Mouse (Mus musculus): Measurements from ENCODE around the gene Lamtor2. TPM values are rescaled to one million over a fixed set of nuclear protein-coding genes. Genes with fewer than 3 reads are reported as not detected.

The Lamtor2 gene
- polyA plus RNA-seq, 1 experiment, result 122 TPM

GRCm38 (mm10) chr3:88510421-88511289, 42.2 kb downstream of the Lamtor2 start:
- DNase-seq (ENCODE audit: low read depth), result no peak
- no peak for TF ChIP-seq POLR2A (IDR thresholded peaks at IDR 0.05; ENCODE audit: borderline replicate concordance, extremely low read depth, insufficient read depth, insufficient read length, poor library complexity, severe bottlenecking)
- TF ChIP-seq CTCF (IDR thresholded peaks at IDR 0.05; ENCODE audit: borderline replicate concordance, extremely low read depth, insufficient read depth, insufficient read length), result no peak

- TF ChIP-seq CTCF (IDR thresholded peaks at IDR 0.05; ENCODE audit: borderline replicate concordance, extremely low read depth, insufficient read depth, insufficient read length), result peak; percentile 45
- peak; percentile 20; the same call in 1 of the 2 replicates for TF ChIP-seq POLR2A (IDR thresholded peaks at IDR 0.05; ENCODE audit: borderline replicate concordance, extremely low read depth, insufficient read depth, insufficient read length, poor library complexity, severe bottlenecking)
- DNase-seq (ENCODE audit: low read depth), result peak; percentile 97
These were observed 43.0 kb downstream of the Lamtor2 start, which contains the start of gene Lmna for GRCm38 (mm10) chr3:88509692-88510420. TSS of gene Lmna (minus strand) at chr3:88509956.

- TF ChIP-seq POLR2A (IDR thresholded peaks at IDR 0.05; ENCODE audit: borderline replicate concordance, extremely low read depth, insufficient read depth, insufficient read length, poor library complexity, severe bottlenecking) (no peak), CTCF (IDR thresholded peaks at IDR 0.05; ENCODE audit: borderline replicate concordance, extremely low read depth, insufficient read depth, insufficient read length) (no peak)
- DNase-seq (ENCODE audit: low read depth), result peak; percentile 14
These were observed 43.6 kb downstream of the Lamtor2 start for GRCm38 (mm10) chr3:88509250-88509649.

GRCm38 (mm10) chr3:88505765-88506164, 47.1 kb downstream of the Lamtor2 start:
- no peak for DNase-seq (ENCODE audit: low read depth)
- no peak for TF ChIP-seq CTCF (IDR thresholded peaks at IDR 0.05; ENCODE audit: borderline replicate concordance, extremely low read depth, insufficient read depth, insufficient read length)
- TF ChIP-seq POLR2A (IDR thresholded peaks at IDR 0.05; ENCODE audit: borderline replicate concordance, extremely low read depth, insufficient read depth, insufficient read length, poor library complexity, severe bottlenecking), result no peak

GRCm38 (mm10) chr3:88505081-88505480, 47.8 kb downstream of the Lamtor2 start:
- DNase-seq (ENCODE audit: low read depth), result no peak
- no peak for TF ChIP-seq CTCF (IDR thresholded peaks at IDR 0.05; ENCODE audit: borderline replicate concordance, extremely low read depth, insufficient read depth, insufficient read length)
- TF ChIP-seq POLR2A (IDR thresholded peaks at IDR 0.05; ENCODE audit: borderline replicate concordance, extremely low read depth, insufficient read depth, insufficient read length, poor library complexity, severe bottlenecking), result no peak

- DNase-seq (ENCODE audit: low read depth), result no peak
- TF ChIP-seq POLR2A (IDR thresholded peaks at IDR 0.05; ENCODE audit: borderline replicate concordance, extremely low read depth, insufficient read depth, insufficient read length, poor library complexity, severe bottlenecking), result no peak
These were observed 48.8 kb downstream of the Lamtor2 start for GRCm38 (mm10) chr3:88503881-88504746.

GRCm38 (mm10) chr3:88503505-88503863, 49.4 kb downstream of the Lamtor2 start:
- no peak for DNase-seq (ENCODE audit: low read depth)
- TF ChIP-seq POLR2A (IDR thresholded peaks at IDR 0.05; ENCODE audit: borderline replicate concordance, extremely low read depth, insufficient read depth, insufficient read length, poor library complexity, severe bottlenecking) (no peak), CTCF (IDR thresholded peaks at IDR 0.05; ENCODE audit: borderline replicate concordance, extremely low read depth, insufficient read depth, insufficient read length) (no peak)

GRCm38 (mm10) chr3:88502641-88503504, 50.0 kb downstream of the Lamtor2 start:
- peak; percentile 90 for DNase-seq (ENCODE audit: low read depth)
- peak; percentile 46; the same call in 1 of the 2 replicates for TF ChIP-seq POLR2A (IDR thresholded peaks at IDR 0.05; ENCODE audit: borderline replicate concordance, extremely low read depth, insufficient read depth, insufficient read length, poor library complexity, severe bottlenecking)
- TF ChIP-seq CTCF (IDR thresholded peaks at IDR 0.05; ENCODE audit: borderline replicate concordance, extremely low read depth, insufficient read depth, insufficient read length), result no peak

GRCm38 (mm10) chr3:88502031-88502571, 50.8 kb downstream of the Lamtor2 start:
- DNase-seq (ENCODE audit: low read depth), result no peak
- TF ChIP-seq CTCF (IDR thresholded peaks at IDR 0.05; ENCODE audit: borderline replicate concordance, extremely low read depth, insufficient read depth, insufficient read length), result no peak
- TF ChIP-seq POLR2A (IDR thresholded peaks at IDR 0.05; ENCODE audit: borderline replicate concordance, extremely low read depth, insufficient read depth, insufficient read length, poor library complexity, severe bottlenecking), result no peak
